20 mouse cellular contexts compared by ENCODE assay signal in the genomic region with DNA sequence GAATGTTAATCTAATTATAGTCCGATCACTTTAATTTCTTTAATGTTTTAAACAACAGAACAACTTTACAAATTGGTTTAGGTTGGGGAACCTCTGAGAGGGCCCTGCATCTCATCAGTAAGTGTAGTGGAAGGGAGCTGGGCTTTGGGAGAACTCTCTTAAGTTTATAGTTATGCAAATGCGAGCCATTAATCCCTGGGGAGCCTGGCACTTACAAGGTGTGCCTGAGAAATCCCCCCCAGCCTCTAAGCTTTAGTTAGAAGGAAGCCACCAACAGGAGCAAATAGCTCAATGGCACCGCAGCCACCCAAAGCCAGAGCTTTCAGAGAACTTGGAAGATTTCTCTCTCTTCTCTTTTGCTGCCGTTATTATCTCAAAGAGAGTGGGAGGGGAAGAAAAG.
DNase-seq lines count a peak whose midpoint lies in the region; ATAC-seq and TF ChIP-seq lines count a peak whose summit lies in the region.
"Had no signal": no experiment of that assay in that cellular context is flagged by ENCODE, and none has a peak within 500 bp of the region (broad histone marks: within the 10 kb centered on the region; RNA-seq: fewer than 3 reads in every experiment).

No protein-coding gene starts in this region.

- DNase-seq in forebrain, postnatal 0 days = no peak
- DNase-seq in lung, embryonic 14.5 days = no peak
- no peak for DNase-seq in lung, postnatal 0 days (ENCODE audit: low spot score)
- no peak for DNase-seq in neural tube, embryonic 10.5 days (ENCODE audit: extremely low spot score, low spot score)
- no peak for DNase-seq in layer of hippocampus, postnatal 14 days (ENCODE audit: low spot score in 2 of 2)
- DNase-seq: adrenal gland, adult 8-10 months; cerebellum, postnatal 10 days; gastrocnemius, postnatal 10 days; heart, adult 11 months; heart, postnatal 10 days; kidney, adult 11 months; kidney, postnatal 14 days; lung, adult 18-20 months; right cerebral cortex, postnatal 14 days; spleen, adult 18-20 months; thymus, postnatal 36 days had no signal

- H3K4me3 ChIP-seq in forebrain, embryonic 13.5 days = no peak overlapping the region
- no peak overlapping the region for H3K4me3 ChIP-seq in forebrain, postnatal 0 days (ENCODE audit: low read depth, low read length)
- no peak overlapping the region for H3K4me3 ChIP-seq in lung, embryonic 14.5 days (ENCODE audit: low read depth, low read length)
- no peak overlapping the region for H3K4me3 ChIP-seq in lung, postnatal 0 days (ENCODE audit: low read depth, low read length)
- H3K4me3 ChIP-seq in neural tube, embryonic 13.5 days = no peak overlapping the region
- H3K4me3 ChIP-seq: layer of hippocampus, adult 2 months had no signal

- H3K9me3 ChIP-seq in forebrain, embryonic 13.5 days (replicated peaks) = no peaks in the 10 kb centered on the region
- no peaks in the 10 kb centered on the region for H3K9me3 ChIP-seq in forebrain, postnatal 0 days (ENCODE audit: low read length)
- H3K9me3 ChIP-seq in lung, embryonic 14.5 days (ENCODE audit: low read depth, low read length) = no peaks in the 10 kb centered on the region
- H3K9me3 ChIP-seq in lung, postnatal 0 days (ENCODE audit: low read length) = no peaks in the 10 kb centered on the region
- H3K9me3 ChIP-seq in neural tube, embryonic 13.5 days = no peaks in the 10 kb centered on the region

- H3K4me1 ChIP-seq in forebrain, embryonic 13.5 days = peaks cover 21% of the 10 kb centered on the region
- peaks cover 6% of the 10 kb centered on the region; the same call in 1 of the 2 replicates for H3K4me1 ChIP-seq in forebrain, postnatal 0 days (ENCODE audit: insufficient read depth)
- H3K4me1 ChIP-seq in lung, embryonic 14.5 days (ENCODE audit: insufficient read depth) = peaks cover 3% of the 10 kb centered on the region; the same call in 1 of the 2 replicates
- H3K4me1 ChIP-seq in lung, postnatal 0 days (ENCODE audit: insufficient read depth, low read depth, low read length) = no peaks in the 10 kb centered on the region
- H3K4me1 ChIP-seq in neural tube, embryonic 13.5 days (replicated peaks) = peaks cover 17% of the 10 kb centered on the region

- H3K27me3 ChIP-seq in forebrain, embryonic 13.5 days = peaks cover 18% of the 10 kb centered on the region
- peaks cover 11% of the 10 kb centered on the region for H3K27me3 ChIP-seq in forebrain, postnatal 0 days (ENCODE audit: insufficient read depth, low read length)
- peaks cover 8% of the 10 kb centered on the region; the same call in 1 of the 2 replicates for H3K27me3 ChIP-seq in lung, embryonic 14.5 days (ENCODE audit: insufficient read depth, low read length)
- no peaks in the 10 kb centered on the region for H3K27me3 ChIP-seq in lung, postnatal 0 days (replicated peaks; ENCODE audit: insufficient read depth, low read length)
- H3K27me3 ChIP-seq in neural tube, embryonic 13.5 days = peaks cover 29% of the 10 kb centered on the region

- 8% methylated on average over 4 of the region's 4 CpGs for WGBS in forebrain, embryonic 13.5 days
- 12% methylated on average over 4 of the region's 4 CpGs for WGBS in forebrain, postnatal 0 days
- 45% methylated on average over 3 of the region's 4 CpGs for WGBS in lung, embryonic 14.5 days
- WGBS in lung, postnatal 0 days = 40% methylated on average over 4 of the region's 4 CpGs
- WGBS in neural tube, embryonic 13.5 days = 11% methylated on average over 4 of the region's 4 CpGs

- H3K4me2 ChIP-seq in forebrain, embryonic 13.5 days = peak overlapping the region; percentile 27
- no peak overlapping the region for H3K4me2 ChIP-seq in forebrain, postnatal 0 days (ENCODE audit: low read depth)
- H3K4me2 ChIP-seq in lung, embryonic 14.5 days = peak overlapping the region; percentile 27; the same call in 1 of the 2 replicates
- no peak overlapping the region for H3K4me2 ChIP-seq in lung, postnatal 0 days (replicated peaks; ENCODE audit: low read depth, low read length)
- peak overlapping the region; percentile 17 for H3K4me2 ChIP-seq in neural tube, embryonic 13.5 days
- H3K4me2 ChIP-seq: liver, embryonic 11.5 days had no signal

- no peak overlapping the region for H3K27ac ChIP-seq in forebrain, embryonic 13.5 days
- H3K27ac ChIP-seq in forebrain, postnatal 0 days (ENCODE audit: low read depth, low read length) = no peak overlapping the region
- no peak overlapping the region for H3K27ac ChIP-seq in lung, embryonic 14.5 days (ENCODE audit: low read depth)
- no peak overlapping the region for H3K27ac ChIP-seq in lung, postnatal 0 days (ENCODE audit: low read length)
- no peak overlapping the region for H3K27ac ChIP-seq in neural tube, embryonic 13.5 days (replicated peaks)
- H3K27ac ChIP-seq: layer of hippocampus, adult 2 months had no signal

- no peak for ATAC-seq in forebrain, embryonic 13.5 days
- no peak for ATAC-seq in forebrain, postnatal 0 days
- no peak for ATAC-seq in lung, embryonic 14.5 days (ENCODE audit: insufficient read depth)
- ATAC-seq in lung, postnatal 0 days = no peak
- no peak for ATAC-seq in neural tube, embryonic 13.5 days (ENCODE audit: low read depth)

- H3K9ac ChIP-seq in forebrain, embryonic 13.5 days = no peak overlapping the region
- H3K9ac ChIP-seq in forebrain, postnatal 0 days = no peak overlapping the region
- H3K9ac ChIP-seq in lung, embryonic 14.5 days = no peak overlapping the region
- no peak overlapping the region for H3K9ac ChIP-seq in lung, postnatal 0 days (replicated peaks; ENCODE audit: low read depth)
- no peak overlapping the region for H3K9ac ChIP-seq in neural tube, embryonic 13.5 days

- H3K36me3 ChIP-seq in forebrain, embryonic 13.5 days (ENCODE audit: poor library complexity, severe bottlenecking) = no peaks in the 10 kb centered on the region
- H3K36me3 ChIP-seq in forebrain, postnatal 0 days (ENCODE audit: insufficient read depth) = no peaks in the 10 kb centered on the region
- no peaks in the 10 kb centered on the region for H3K36me3 ChIP-seq in lung, embryonic 14.5 days (ENCODE audit: insufficient read depth)
- H3K36me3 ChIP-seq in lung, postnatal 0 days (ENCODE audit: insufficient read depth, low read length) = no peaks in the 10 kb centered on the region
- no peaks in the 10 kb centered on the region for H3K36me3 ChIP-seq in neural tube, embryonic 13.5 days

- no peak for TF ChIP-seq CTCF in forebrain, postnatal 0 days (IDR thresholded peaks at IDR 0.05; ENCODE audit: low read depth)
- no peak for TF ChIP-seq CTCF in lung, embryonic 14.5 days (IDR thresholded peaks at IDR 0.05; ENCODE audit: low read depth)
- no peak for TF ChIP-seq CTCF in lung, postnatal 0 days (IDR thresholded peaks at IDR 0.05)

- no peak for TF ChIP-seq EP300 in lung, postnatal 0 days (IDR thresholded peaks at IDR 0.05)

Comparison
In these comparisons a context has a peak if more than half of its experiments do, and no peak if none do; other contexts are left out.
1. H3K4me2 ChIP-seq: peak in forebrain, embryonic 13.5 days (single experiment), lung, embryonic 14.5 days (single experiment) and neural tube, embryonic 13.5 days (single experiment); none in forebrain, postnatal 0 days (single experiment) and lung, postnatal 0 days (single experiment).